Mouse (Mus musculus) heart, embryonic 14.5 days (tissue): ENCODE data around the gene Ces1c. TPM values are rescaled to one million over a fixed set of nuclear protein-coding genes. Genes with fewer than 3 reads are reported as not detected.

Experiments used
- ATAC-seq: fragments of 200-750 bp; cut with Nextera tagmentation; 2 replicates; pipeline ENCODE4 v1.8.0; 2017; ENCODE audit warnings: low read depth, moderate TSS enrichment; ENCODE audit not compliant: insufficient number of reproducible peaks, insufficient read depth, low FRiP score
- H3K27ac ChIP-seq, 2 experiments: fragments of 200-500 bp in 1 of 2; fragments of 300-500 bp in 1 of 2; sonication (generic) in 1 of 2; replicated peaks in 1 of 2; 2 replicates each; pipeline ENCODE4 v1.5.1; 2012 to 2014; ENCODE audit warnings: low read depth in 2 of 2, low read length in 2 of 2, control low read depth in 1 of 2, mild to moderate bottlenecking in 1 of 2, mixed read lengths in 1 of 2; ENCODE audit not compliant: control insufficient read depth in 1 of 2, insufficient read depth in 1 of 2
- H3K27me3 ChIP-seq: fragments of 300-500 bp; sonication (generic); 2 replicates; pipeline ENCODE4 v1.6.1; 2014; ENCODE audit warnings: mild to moderate bottlenecking, low read length, control low read depth; ENCODE audit not compliant: control insufficient read depth, insufficient read depth
- H3K36me3 ChIP-seq: fragments of 300-500 bp; sonication (generic); 2 replicates; pipeline ENCODE4 v1.6.1; 2014; ENCODE audit warnings: mild to moderate bottlenecking, control low read depth, low read length, mixed read lengths; ENCODE audit not compliant: control insufficient read depth, insufficient read depth
- H3K4me1 ChIP-seq, 2 experiments: fragments of 200-500 bp in 1 of 2; fragments of 300-500 bp in 1 of 2; sonication (generic) in 1 of 2; 2 replicates each; pipeline ENCODE4 v1.6.1; 2012 to 2014; ENCODE audit warnings: low read length in 2 of 2, control low read depth in 1 of 2, mixed read lengths in 1 of 2; ENCODE audit not compliant: control insufficient read depth in 2 of 2, insufficient read depth in 2 of 2
- H3K4me2 ChIP-seq: fragments of 300-500 bp; sonication (generic); 2 replicates; pipeline ENCODE4 v1.6.1; 2014; ENCODE audit warnings: mild to moderate bottlenecking, low read length
- H3K4me3 ChIP-seq, 2 experiments: fragments of 200-500 bp in 1 of 2; fragments of 300-500 bp in 1 of 2; sonication (generic) in 1 of 2; 2 replicates each; pipeline ENCODE4 v1.5.1; 2012 to 2014; ENCODE audit warnings: low read length in 2 of 2, mild to moderate bottlenecking in 2 of 2, control low read depth in 1 of 2, low read depth in 1 of 2, moderate library complexity in 1 of 2; ENCODE audit not compliant: control insufficient read depth in 1 of 2, insufficient read depth in 1 of 2
- H3K9ac ChIP-seq: fragments of 300-500 bp; sonication (generic); 2 replicates; pipeline ENCODE4 v1.6.1; 2014; ENCODE audit warnings: mild to moderate bottlenecking, low read length
- H3K9me3 ChIP-seq: fragments of 300-500 bp; sonication (generic); 2 replicates; pipeline ENCODE4 v1.6.1; 2016; ENCODE audit warnings: low read length, control low read depth; ENCODE audit not compliant: control insufficient read depth
- WGBS: fragments of 180-500 bp; shearing (Covaris S2); extraction: QIAGEN DNeasy Blood & Tissue Kit; methylation state at CpG from one replicate; pipeline ENCODE4 v1.1.7; 2014; 5-methylcytosine and 5-hydroxymethylcytosine counted together
- polyA plus RNA-seq: library from polyadenylated mRNA; unstranded; fragments of >200 nt; fragmentation: Nextera tagmentation; extraction: Ambion mirVana; gene quantifications from 2 replicates; pipeline ENCODE4 v1.2.1, GENCODE M21; 2014

The Ces1c gene
- polyA plus RNA-seq, 1 experiment from 2014 or later = not detected

- Histone ChIP-seq H3K4me2 (no peak overlapping the region), H3K4me3 (no peak overlapping the region), H3K27me3 (no peaks in the 10 kb centered on the region), H3K36me3 (no peaks in the 10 kb centered on the region), H3K9me3 (no peaks in the 10 kb centered on the region), H3K27ac (no peak overlapping the region), H3K9ac (no peak overlapping the region), H3K4me1 (no peaks in the 10 kb centered on the region)
- 34% methylated on average over 7 of the region's 7 CpGs for WGBS
- ATAC-seq = no peak
Observed at GRCm38 (mm10) chr8:93088193-93088592, 42.9 kb downstream of the Ces1c start.

GRCm38 (mm10) chr8:93079887-93080286, 51.2 kb downstream of the Ces1c start, which contains the start of gene Ces1b:
Gene Ces1b, minus strand, starts transcription at chr8:93080017.
- Histone ChIP-seq H3K27ac (no peak within 1 kb of the TSS), H3K4me2 (no peak within 1 kb of the TSS), H3K9ac (no peak within 1 kb of the TSS), H3K27me3 (no peaks in the 10 kb centered on the region), H3K4me3 (no peak within 1 kb of the TSS), H3K36me3 (no peaks in the 10 kb centered on the region), H3K9me3 (no peaks in the 10 kb centered on the region), H3K4me1 (no peaks in the 10 kb centered on the region)
- 59% methylated on average over 2 of the region's 2 CpGs for WGBS
- no peak for ATAC-seq

GRCm38 (mm10) chr8:93075251-93075650, 55.8 kb downstream of the Ces1c start:
- Histone ChIP-seq H3K27ac (no peak overlapping the region), H3K27me3 (no peaks in the 10 kb centered on the region), H3K9me3 (no peaks in the 10 kb centered on the region), H3K9ac (no peak overlapping the region), H3K4me3 (no peak overlapping the region), H3K4me2 (no peak overlapping the region), H3K4me1 (no peaks in the 10 kb centered on the region), H3K36me3 (no peaks in the 10 kb centered on the region)
- no peak for ATAC-seq
- WGBS = 76% methylated on average over 4 of the region's 4 CpGs

- 83% methylated on average over 3 of the region's 3 CpGs for WGBS
- Histone ChIP-seq H3K4me3 (no peak overlapping the region), H3K27ac (no peak overlapping the region), H3K4me1 (no peaks in the 10 kb centered on the region), H3K4me2 (no peak overlapping the region), H3K9ac (no peak overlapping the region), H3K36me3 (no peaks in the 10 kb centered on the region), H3K9me3 (no peaks in the 10 kb centered on the region), H3K27me3 (no peaks in the 10 kb centered on the region)
- no peak for ATAC-seq
Observed at GRCm38 (mm10) chr8:93063416-93064117, 67.5 kb downstream of the Ces1c start.

GRCm38 (mm10) chr8:93059185-93059584, 71.9 kb downstream of the Ces1c start:
- no peak overlapping the region for H3K4me3 ChIP-seq
- H3K4me1 ChIP-seq = no peaks in the 10 kb centered on the region
- no peak overlapping the region for H3K4me2 ChIP-seq
- no peak for ATAC-seq
- H3K36me3 ChIP-seq = no peaks in the 10 kb centered on the region
- no peaks in the 10 kb centered on the region for H3K9me3 ChIP-seq
- no peaks in the 10 kb centered on the region for H3K27me3 ChIP-seq
- no peak overlapping the region for H3K27ac ChIP-seq
- WGBS = 11% methylated on average over 2 of the region's 2 CpGs
- H3K9ac ChIP-seq = no peak overlapping the region

GRCm38 (mm10) chr8:93055238-93055637, 75.8 kb downstream of the Ces1c start:
- WGBS = 40% methylated on average over 2 of the region's 2 CpGs
- Histone ChIP-seq H3K9ac (no peak overlapping the region), H3K4me1 (no peaks in the 10 kb centered on the region), H3K4me2 (no peak overlapping the region), H3K36me3 (no peaks in the 10 kb centered on the region), H3K27ac (no peak overlapping the region), H3K4me3 (no peak overlapping the region), H3K27me3 (no peaks in the 10 kb centered on the region), H3K9me3 (no peaks in the 10 kb centered on the region)
- no peak for ATAC-seq

Other genes starting within 250 kb of the Ces1c start
- gene Capns2, start 229.9 kb downstream of the Ces1c start, polyA plus RNA-seq = 0.20 and 0.67 TPM in 2 replicates
- gene Slc6a2, start 171.2 kb downstream of the Ces1c start, polyA plus RNA-seq = not detected in 2 replicates
- gene Ces1a, start 83.1 kb downstream of the Ces1c start, polyA plus RNA-seq = not detected in 2 replicates
- not detected in 2 replicates for gene Ces1b, start 51.3 kb downstream of the Ces1c start, polyA plus RNA-seq
- 0.09 and 0.39 TPM in 2 replicates for gene Ces1d, start 66.6 kb upstream of the Ces1c start, polyA plus RNA-seq
- 0.12 and 0.30 TPM in 2 replicates for gene Ces1e, start 98.3 kb upstream of the Ces1c start, polyA plus RNA-seq
- not detected in 2 replicates for gene Ces1f, start 148.5 kb upstream of the Ces1c start, polyA plus RNA-seq
- gene Ces1g, start 206.0 kb upstream of the Ces1c start, polyA plus RNA-seq = not detected in 2 replicates
- gene Ces1h, start 248.4 kb upstream of the Ces1c start, polyA plus RNA-seq = not detected in 2 replicates